Mouse (Mus musculus) megakaryocyte, embryonic 14.5 days (primary cell): ENCODE measurements around the gene BC107364.

Experiments used
- FLI1 ChIP-seq: IDR thresholded peaks from 2 replicates; pipeline ENCODE4 v1.6.1; 2012; ENCODE audit warnings: low read length, inconsistent platforms, mixed read lengths
- GATA1 ChIP-seq: IDR thresholded peaks from 3 replicates; pipeline ENCODE4 v1.6.1; 2012; ENCODE audit warnings: mixed read lengths, low read length, inconsistent platforms, borderline replicate concordance

DNA sequence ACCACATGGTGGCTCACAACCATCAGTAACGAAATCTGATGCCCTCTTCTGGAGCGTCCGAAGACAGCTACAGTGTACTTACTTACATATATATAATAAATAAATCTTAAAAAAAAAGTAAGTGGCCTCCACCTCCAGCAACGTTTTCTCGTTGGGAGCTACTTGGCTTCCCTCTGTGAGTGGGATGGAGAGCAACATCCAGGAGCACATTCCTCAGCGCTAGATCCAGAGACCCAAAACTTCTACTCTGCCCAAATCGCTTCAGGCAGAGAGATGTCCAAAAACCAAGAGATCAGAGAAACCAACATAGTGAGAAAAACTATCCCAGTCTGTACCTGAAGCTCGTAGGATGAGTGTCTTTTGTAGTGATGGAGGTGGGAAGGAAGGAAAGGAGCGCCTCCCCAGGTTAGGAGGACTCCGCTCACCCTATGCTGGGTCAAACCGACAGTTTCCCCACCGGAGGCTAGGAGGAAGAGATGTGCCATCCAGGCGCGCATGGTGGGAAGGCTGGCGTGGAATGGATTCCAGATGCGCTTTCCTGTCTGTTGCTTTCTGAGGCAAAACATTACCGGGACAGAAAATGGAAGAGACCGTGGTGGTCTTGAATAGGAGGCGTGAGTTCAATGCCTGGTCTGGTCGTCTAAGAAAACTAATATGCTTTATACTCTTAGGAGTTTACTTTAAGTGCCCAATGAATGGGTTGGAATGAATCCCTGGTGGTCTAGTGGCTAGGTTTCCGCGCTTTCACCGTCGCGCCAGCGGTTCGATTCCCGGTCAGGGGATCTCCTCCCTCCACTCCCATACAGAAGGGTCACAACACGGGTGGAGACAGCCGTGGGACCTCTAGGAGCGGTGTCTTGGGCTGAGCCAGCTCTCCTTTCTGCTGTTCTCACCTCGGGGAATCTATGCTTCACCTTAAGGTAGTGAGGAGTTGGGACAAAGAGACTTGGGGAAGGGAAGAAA lies 46.3 kb downstream of the BC107364 start:
- TF ChIP-seq FLI1 (no peak), GATA1 (no peak)
